In genomic region chr2:92711122-92711777, GRCm38 (mm10) we compare ENCODE assay signal across 9 mouse cellular contexts.
A peak's percentile ranks its signal among the peaks of the same experiment; 100 is the strongest.
DNase-seq lines count a peak whose midpoint lies in the region; ATAC-seq and TF ChIP-seq lines count a peak whose summit lies in the region.
"Had no signal": no experiment of that assay in that cellular context is flagged by ENCODE, and none has a peak within 500 bp of the region (broad histone marks: within the 10 kb centered on the region; RNA-seq: fewer than 3 reads in every experiment).

No protein-coding gene starts in this region.

- H3K9ac ChIP-seq in heart, postnatal 0 days (replicated peaks; ENCODE audit: low read depth, low read length): no peak overlapping the region
- H3K9ac ChIP-seq in hindbrain, embryonic 14.5 days: no peak overlapping the region

- no peak for TF ChIP-seq CTCF in heart, postnatal 0 days (IDR thresholded peaks at IDR 0.05; ENCODE audit: low read depth)

- H3K4me1 ChIP-seq in heart, postnatal 0 days (ENCODE audit: control insufficient read depth, insufficient read depth): no peaks in the 10 kb centered on the region
- peaks cover 28% of the 10 kb centered on the region for H3K4me1 ChIP-seq in hindbrain, embryonic 14.5 days (replicated peaks; ENCODE audit: control insufficient read depth, insufficient read depth, low read length)

- no peaks in the 10 kb centered on the region for H3K27me3 ChIP-seq in heart, postnatal 0 days (ENCODE audit: control insufficient read depth, insufficient read depth, low read length)
- no peaks in the 10 kb centered on the region for H3K27me3 ChIP-seq in hindbrain, embryonic 14.5 days (ENCODE audit: control insufficient read depth, insufficient read depth, low read length)

- no peak overlapping the region for H3K27ac ChIP-seq in heart, postnatal 0 days (ENCODE audit: low read depth)
- H3K27ac ChIP-seq in hindbrain, embryonic 14.5 days: 0 out of 2 replicates have a peak overlapping the region, but pooled peaks have one; percentile 68

- no peak for ATAC-seq in heart, postnatal 0 days (ENCODE audit: insufficient read depth, low read depth)
- ATAC-seq in hindbrain, embryonic 14.5 days (ENCODE audit: low FRiP score): no peak

- H3K36me3 ChIP-seq in heart, postnatal 0 days (replicated peaks; ENCODE audit: control insufficient read depth, insufficient read depth, low read length): no peaks in the 10 kb centered on the region
- H3K36me3 ChIP-seq in hindbrain, embryonic 14.5 days (replicated peaks; ENCODE audit: control insufficient read depth, insufficient read depth): no peaks in the 10 kb centered on the region

- no peak for TF ChIP-seq EP300 in heart, postnatal 0 days (IDR thresholded peaks at IDR 0.05; ENCODE audit: low read depth)

- no peak overlapping the region for H3K4me3 ChIP-seq in heart, postnatal 0 days (ENCODE audit: low read depth, low read length)
- no peak overlapping the region for H3K4me3 ChIP-seq in hindbrain, embryonic 14.5 days (replicated peaks; ENCODE audit: low read length)

- no peaks in the 10 kb centered on the region for H3K9me3 ChIP-seq in heart, postnatal 0 days (replicated peaks; ENCODE audit: control insufficient read depth, low read length)
- no peaks in the 10 kb centered on the region for H3K9me3 ChIP-seq in hindbrain, embryonic 14.5 days (ENCODE audit: control insufficient read depth, low read length)

- 32% methylated on average over 15 of the region's 15 CpGs for WGBS in heart, postnatal 0 days
- WGBS in hindbrain, embryonic 14.5 days: 32% methylated on average over 15 of the region's 15 CpGs

- peak overlapping the region; percentile 22; the same call in 1 of the 2 replicates for H3K4me2 ChIP-seq in heart, postnatal 0 days (ENCODE audit: low read depth, low read length)
- peak overlapping the region; percentile 22 for H3K4me2 ChIP-seq in hindbrain, embryonic 14.5 days (replicated peaks)

- DNase-seq in heart, postnatal 0 days (ENCODE audit: low spot score): no peak
- no peak for DNase-seq in heart, postnatal 4 days
- peak; percentile 32 for DNase-seq in embryo, embryonic 10.5 days (ENCODE audit: low spot score)
- DNase-seq in hindbrain, embryonic 14.5 days (ENCODE audit: low spot score): no peak
- peak; percentile 19 for DNase-seq in neural tube, embryonic 10.5 days (ENCODE audit: extremely low spot score, low spot score)
- DNase-seq in urinary bladder, postnatal 25 days (ENCODE audit: low spot score): no peak
- no peak for DNase-seq in spleen, adult 12 weeks (ENCODE audit: low spot score)
- DNase-seq in ovary, adult 18-20 months (ENCODE audit: low spot score): no peak
- DNase-seq: kidney, postnatal 25 days had no signal

Comparison
In these comparisons a context has a peak if more than half of its experiments do, and no peak if none do; other contexts are left out.
1. DNase-seq: peak in embryo, embryonic 10.5 days (single experiment) and neural tube, embryonic 10.5 days (single experiment); none in heart, postnatal 0 days (single experiment), heart, postnatal 4 days (single experiment), hindbrain, embryonic 14.5 days (single experiment), urinary bladder, postnatal 25 days (single experiment), spleen, adult 12 weeks (single experiment) and ovary, adult 18-20 months (single experiment).